Mouse (Mus musculus): ENCODE results near the gene Il24. TPM values are rescaled to one million over a fixed set of nuclear protein-coding genes. Genes with fewer than 3 reads are reported as not detected.

Gene Il24
- polyA plus RNA-seq, 1 experiment from 2014 or later = not detected

- ATAC-seq (replicated peaks; ENCODE audit: insufficient number of reproducible peaks, low FRiP score, low TSS enrichment, low read depth) = no peak
- WGBS = 78% methylated on average over 1 of the region's 1 CpGs
- Histone ChIP-seq H3K4me1 (ENCODE audit: control insufficient read depth, insufficient read depth, low read length) (no peaks in the 10 kb centered on the region), H3K9me3 (replicated peaks; ENCODE audit: control insufficient read depth, low read length) (no peaks in the 10 kb centered on the region), H3K27me3 (ENCODE audit: control insufficient read depth, insufficient read depth, low read length) (no peaks in the 10 kb centered on the region), H3K27ac (replicated peaks; ENCODE audit: low read depth, low read length) (no peak overlapping the region), H3K36me3 (replicated peaks; ENCODE audit: control insufficient read depth, insufficient read depth, low read depth, low read length) (no peaks in the 10 kb centered on the region), H3K4me2 (ENCODE audit: low read depth, low read length) (no peak overlapping the region), H3K9ac (replicated peaks; ENCODE audit: low read length) (no peak overlapping the region), H3K4me3 (ENCODE audit: low read depth, low read length) (no peak overlapping the region)
- DNase-seq (ENCODE audit: low spot score) = no peak
Observed at GRCm38 (mm10) chr1:130892446-130892845, 5.2 kb upstream of the Il24 start.

GRCm38 (mm10) chr1:130883146-130883545 lies 4.1 kb downstream of the Il24 start:
- H3K27me3 ChIP-seq (ENCODE audit: control insufficient read depth, insufficient read depth, low read length) = peaks cover 3% of the 10 kb centered on the region; the same call in 1 of the 2 replicates
- H3K4me2 ChIP-seq (ENCODE audit: low read depth, low read length) = no peak overlapping the region
- 78% methylated on average over 4 of the region's 4 CpGs for WGBS
- no peaks in the 10 kb centered on the region for H3K36me3 ChIP-seq (replicated peaks; ENCODE audit: control insufficient read depth, insufficient read depth, low read depth, low read length)
- no peak overlapping the region for H3K9ac ChIP-seq (replicated peaks; ENCODE audit: low read length)
- ATAC-seq (replicated peaks; ENCODE audit: insufficient number of reproducible peaks, low FRiP score, low TSS enrichment, low read depth) (no peak), DNase-seq (ENCODE audit: low spot score) (no peak)
- no peaks in the 10 kb centered on the region for H3K4me1 ChIP-seq (ENCODE audit: control insufficient read depth, insufficient read depth, low read length)
- no peaks in the 10 kb centered on the region for H3K9me3 ChIP-seq (replicated peaks; ENCODE audit: control insufficient read depth, low read length)
- H3K4me3 ChIP-seq (ENCODE audit: low read depth, low read length) = no peak overlapping the region
- H3K27ac ChIP-seq (replicated peaks; ENCODE audit: low read depth, low read length) = no peak overlapping the region

- no peak overlapping the region for H3K9ac ChIP-seq (replicated peaks; ENCODE audit: low read length)
- no peaks in the 10 kb centered on the region for H3K9me3 ChIP-seq (replicated peaks; ENCODE audit: control insufficient read depth, low read length)
- no peaks in the 10 kb centered on the region for H3K36me3 ChIP-seq (replicated peaks; ENCODE audit: control insufficient read depth, insufficient read depth, low read depth, low read length)
- WGBS = 90% methylated on average over 7 of the region's 7 CpGs
- no peak overlapping the region for H3K4me2 ChIP-seq (ENCODE audit: low read depth, low read length)
- ATAC-seq (replicated peaks; ENCODE audit: insufficient number of reproducible peaks, low FRiP score, low TSS enrichment, low read depth) (no peak), DNase-seq (ENCODE audit: low spot score) (no peak)
- no peak overlapping the region for H3K27ac ChIP-seq (replicated peaks; ENCODE audit: low read depth, low read length)
- no peak overlapping the region for H3K4me3 ChIP-seq (ENCODE audit: low read depth, low read length)
- peaks cover 9% of the 10 kb centered on the region; the same call in 1 of the 2 replicates for H3K27me3 ChIP-seq (ENCODE audit: control insufficient read depth, insufficient read depth, low read length)
- H3K4me1 ChIP-seq (ENCODE audit: control insufficient read depth, insufficient read depth, low read length) = no peaks in the 10 kb centered on the region
Observed at GRCm38 (mm10) chr1:130879927-130880326, 7.3 kb downstream of the Il24 start.

- WGBS = 4% methylated on average over 43 of the region's 43 CpGs
- no peak overlapping the region for H3K27ac ChIP-seq (replicated peaks; ENCODE audit: low read depth, low read length)
- H3K4me2 ChIP-seq (ENCODE audit: low read depth, low read length) = peak overlapping the region; percentile 81
- peaks cover 9% of the 10 kb centered on the region; the same call in 1 of the 2 replicates for H3K27me3 ChIP-seq (ENCODE audit: control insufficient read depth, insufficient read depth, low read length)
- peak; percentile 56 for DNase-seq (ENCODE audit: low spot score)
- H3K9me3 ChIP-seq (replicated peaks; ENCODE audit: control insufficient read depth, low read length) = no peaks in the 10 kb centered on the region
- peak overlapping the region; percentile 36 for H3K4me3 ChIP-seq (ENCODE audit: low read depth, low read length)
- H3K36me3 ChIP-seq (replicated peaks; ENCODE audit: control insufficient read depth, insufficient read depth, low read depth, low read length) = no peaks in the 10 kb centered on the region
- peak overlapping the region; percentile 51 for H3K9ac ChIP-seq (replicated peaks; ENCODE audit: low read length)
- peak; percentile 72; the same call in 1 of the 2 replicates for ATAC-seq (replicated peaks; ENCODE audit: insufficient number of reproducible peaks, low FRiP score, low TSS enrichment, low read depth)
- H3K4me1 ChIP-seq (ENCODE audit: control insufficient read depth, insufficient read depth, low read length) = no peaks in the 10 kb centered on the region
Observed at GRCm38 (mm10) chr1:130877889-130878614, 9.2 kb downstream of the Il24 start.

DNA sequence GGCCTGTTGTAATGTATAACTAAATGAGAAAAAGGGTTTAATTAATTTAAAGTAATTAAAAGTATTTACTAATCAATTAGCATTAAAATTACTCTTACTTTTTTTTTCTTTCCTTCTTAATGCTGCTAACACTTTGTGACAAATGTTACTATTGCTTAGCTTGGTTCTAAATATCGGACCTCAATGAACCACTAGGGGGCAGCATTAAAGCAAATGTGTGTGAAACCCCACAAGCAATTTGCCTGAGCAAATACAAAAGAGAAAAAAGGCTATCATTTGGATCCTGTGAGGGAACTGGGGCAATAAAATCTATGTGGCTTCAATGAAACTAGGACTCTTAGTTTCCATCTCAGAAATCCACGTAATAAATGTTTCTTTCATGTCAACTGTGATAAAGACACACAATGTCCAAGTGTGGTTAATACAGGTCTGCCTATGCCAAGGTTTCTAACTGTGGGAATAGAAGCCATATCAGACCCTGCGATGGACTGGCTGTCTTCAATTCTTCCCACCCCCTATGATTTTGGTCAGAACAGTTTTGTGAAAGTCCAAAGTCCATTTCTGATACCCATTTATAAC lies 10.2 kb downstream of the Il24 start:
- Histone ChIP-seq H3K9me3 (replicated peaks; ENCODE audit: control insufficient read depth, low read length) (no peaks in the 10 kb centered on the region), H3K4me1 (ENCODE audit: control insufficient read depth, insufficient read depth, low read length) (no peaks in the 10 kb centered on the region), H3K36me3 (replicated peaks; ENCODE audit: control insufficient read depth, insufficient read depth, low read depth, low read length) (no peaks in the 10 kb centered on the region), H3K4me2 (ENCODE audit: low read depth, low read length) (no peak overlapping the region), H3K27me3 (ENCODE audit: control insufficient read depth, insufficient read depth, low read length) (peaks cover 9% of the 10 kb centered on the region; the same call in 1 of the 2 replicates), H3K4me3 (ENCODE audit: low read depth, low read length) (no peak overlapping the region), H3K9ac (replicated peaks; ENCODE audit: low read length) (no peak overlapping the region), H3K27ac (replicated peaks; ENCODE audit: low read depth, low read length) (no peak overlapping the region)
- ATAC-seq (replicated peaks; ENCODE audit: insufficient number of reproducible peaks, low FRiP score, low TSS enrichment, low read depth) = no peak
- 21% methylated on average over 3 of the region's 3 CpGs for WGBS
- DNase-seq (ENCODE audit: low spot score) = peak; percentile 90

GRCm38 (mm10) chr1:130875910-130876309 lies 11.3 kb downstream of the Il24 start:
- H3K4me2 ChIP-seq (ENCODE audit: low read depth, low read length) = no peak overlapping the region
- WGBS = 65% methylated on average over 3 of the region's 3 CpGs
- no peaks in the 10 kb centered on the region for H3K36me3 ChIP-seq (replicated peaks; ENCODE audit: control insufficient read depth, insufficient read depth, low read depth, low read length)
- peaks cover 9% of the 10 kb centered on the region; the same call in 1 of the 2 replicates for H3K27me3 ChIP-seq (ENCODE audit: control insufficient read depth, insufficient read depth, low read length)
- ATAC-seq (replicated peaks; ENCODE audit: insufficient number of reproducible peaks, low FRiP score, low TSS enrichment, low read depth) (no peak), DNase-seq (ENCODE audit: low spot score) (no peak)
- H3K9ac ChIP-seq (replicated peaks; ENCODE audit: low read length) = no peak overlapping the region
- H3K4me3 ChIP-seq (ENCODE audit: low read depth, low read length) = no peak overlapping the region
- H3K4me1 ChIP-seq (ENCODE audit: control insufficient read depth, insufficient read depth, low read length) = no peaks in the 10 kb centered on the region
- H3K9me3 ChIP-seq (replicated peaks; ENCODE audit: control insufficient read depth, low read length) = no peaks in the 10 kb centered on the region
- no peak overlapping the region for H3K27ac ChIP-seq (replicated peaks; ENCODE audit: low read depth, low read length)

DNA sequence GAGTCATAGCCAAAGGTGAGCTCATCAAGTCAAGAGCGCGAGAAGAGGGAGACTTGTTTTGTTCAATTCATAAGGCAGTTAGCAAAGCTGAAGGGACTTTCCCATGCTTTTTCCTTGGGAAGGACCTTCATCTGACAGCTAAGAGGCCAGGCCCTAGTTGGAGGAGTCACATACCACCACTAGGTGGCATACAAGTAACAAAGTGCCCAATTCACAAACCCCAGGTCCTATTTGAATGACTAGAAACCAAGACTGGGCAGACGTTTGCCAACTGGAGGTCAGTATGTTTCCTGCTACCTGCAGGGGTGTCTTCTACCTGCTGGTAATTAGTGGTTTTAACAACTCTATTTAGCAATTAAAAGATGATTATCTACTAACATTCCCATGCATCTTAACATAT lies 12.1 kb downstream of the Il24 start:
- 40% methylated on average over 3 of the region's 3 CpGs for WGBS
- Histone ChIP-seq H3K27ac (replicated peaks; ENCODE audit: low read depth, low read length) (no peak overlapping the region), H3K4me1 (ENCODE audit: control insufficient read depth, insufficient read depth, low read length) (no peaks in the 10 kb centered on the region), H3K36me3 (replicated peaks; ENCODE audit: control insufficient read depth, insufficient read depth, low read depth, low read length) (no peaks in the 10 kb centered on the region), H3K9ac (replicated peaks; ENCODE audit: low read length) (no peak overlapping the region), H3K9me3 (replicated peaks; ENCODE audit: control insufficient read depth, low read length) (no peaks in the 10 kb centered on the region), H3K4me3 (ENCODE audit: low read depth, low read length) (no peak overlapping the region), H3K27me3 (ENCODE audit: control insufficient read depth, insufficient read depth, low read length) (peaks cover 9% of the 10 kb centered on the region; the same call in 1 of the 2 replicates), H3K4me2 (ENCODE audit: low read depth, low read length) (no peak overlapping the region)
- ATAC-seq (replicated peaks; ENCODE audit: insufficient number of reproducible peaks, low FRiP score, low TSS enrichment, low read depth) = no peak
- peak; percentile 70 for DNase-seq (ENCODE audit: low spot score)

DNA sequence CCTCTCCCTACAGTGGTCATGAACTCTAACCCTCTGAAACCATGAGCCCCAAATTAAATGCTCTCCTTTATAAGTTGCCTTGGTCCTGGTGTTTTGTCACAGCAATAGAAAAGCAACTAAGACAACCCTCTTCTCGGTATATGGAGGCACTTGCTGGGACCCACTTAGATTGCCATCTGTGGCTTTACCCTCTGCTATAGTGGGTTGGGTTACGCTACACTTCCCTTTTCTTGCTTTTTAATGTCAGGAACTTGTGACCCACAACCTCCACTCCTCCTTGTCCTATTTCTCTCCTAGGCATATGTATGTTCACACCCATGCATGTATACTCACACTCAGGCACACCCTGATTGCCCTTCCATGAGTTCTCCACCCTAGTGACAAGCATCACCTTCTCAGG lies 14.3 kb downstream of the Il24 start:
- Histone ChIP-seq H3K4me2 (ENCODE audit: low read depth, low read length) (no peak overlapping the region), H3K9ac (replicated peaks; ENCODE audit: low read length) (no peak overlapping the region), H3K9me3 (replicated peaks; ENCODE audit: control insufficient read depth, low read length) (no peaks in the 10 kb centered on the region), H3K4me1 (ENCODE audit: control insufficient read depth, insufficient read depth, low read length) (no peaks in the 10 kb centered on the region), H3K27ac (replicated peaks; ENCODE audit: low read depth, low read length) (no peak overlapping the region), H3K4me3 (ENCODE audit: low read depth, low read length) (no peak overlapping the region), H3K36me3 (replicated peaks; ENCODE audit: control insufficient read depth, insufficient read depth, low read depth, low read length) (no peaks in the 10 kb centered on the region), H3K27me3 (ENCODE audit: control insufficient read depth, insufficient read depth, low read length) (peaks cover 4% of the 10 kb centered on the region; the same call in 1 of the 2 replicates)
- DNase-seq (ENCODE audit: low spot score) (no peak), ATAC-seq (replicated peaks; ENCODE audit: insufficient number of reproducible peaks, low FRiP score, low TSS enrichment, low read depth) (no peak)
- 88% methylated on average over 2 of the region's 2 CpGs for whole genome bisulfite sequencing
